Mouse (Mus musculus) hindbrain, embryonic 15.5 days (tissue): ENCODE data around the gene Zfp369. TPM values are rescaled to one million over a fixed set of nuclear protein-coding genes. Genes with fewer than 3 reads are reported as not detected.
"Not testable (repeated sequence)": the region's sequence is repeated elsewhere in the genome, so short reads cannot be mapped to it uniquely, and the experiment has no call there.

Experiments used
- ATAC-seq: fragments of 200-750 bp; cut with Nextera tagmentation; 2 replicates; pipeline ENCODE4 v1.8.0; 2017; ENCODE audit warnings: low read depth, moderate number of reproducible peaks, moderate TSS enrichment; ENCODE audit not compliant: low FRiP score
- H3K27ac ChIP-seq: fragments of 300-500 bp; sonication (generic); replicated peaks from 2 replicates; pipeline ENCODE4 v1.5.1; 2015; ENCODE audit warnings: mild to moderate bottlenecking, inconsistent platforms
- H3K27me3 ChIP-seq: fragments of 300-500 bp; sonication (generic); 2 replicates; pipeline ENCODE4 v1.6.1; 2015; ENCODE audit warnings: control low read depth, inconsistent platforms
- H3K36me3 ChIP-seq: fragments of 300-500 bp; sonication (generic); 2 replicates; pipeline ENCODE4 v1.6.1; 2015; ENCODE audit warnings: control low read depth, inconsistent platforms
- H3K4me1 ChIP-seq: fragments of 300-500 bp; sonication (generic); replicated peaks from 2 replicates; pipeline ENCODE4 v1.6.1; 2015; ENCODE audit warnings: control low read depth, inconsistent platforms
- H3K4me2 ChIP-seq: fragments of 300-500 bp; sonication (generic); 2 replicates; pipeline ENCODE4 v1.6.1; 2015; ENCODE audit warnings: moderate library complexity, mild to moderate bottlenecking, inconsistent platforms
- H3K4me3 ChIP-seq: fragments of 300-500 bp; sonication (generic); 2 replicates; pipeline ENCODE4 v1.5.1; 2015; ENCODE audit warnings: mild to moderate bottlenecking, inconsistent platforms
- H3K9ac ChIP-seq: fragments of 300-500 bp; sonication (generic); 2 replicates; pipeline ENCODE4 v1.6.1; 2015; ENCODE audit warnings: inconsistent platforms
- H3K9me3 ChIP-seq: fragments of 300-500 bp; sonication (generic); 2 replicates; pipeline ENCODE4 v1.6.1; 2016; ENCODE audit warnings: control low read depth, inconsistent platforms
- WGBS: fragments of 180-500 bp; shearing (Covaris S2); methylation state at CpG from one replicate; pipeline ENCODE4 v1.1.7; 2015; 5-methylcytosine and 5-hydroxymethylcytosine counted together
- polyA plus RNA-seq: library from polyadenylated mRNA; unstranded; fragments of >200 nt; fragmentation: Nextera tagmentation; extraction: Ambion mirVana; gene quantifications from 2 replicates; pipeline ENCODE4 v1.2.1, GENCODE M21; 2015

Zfp369 gene
- polyA plus RNA-seq, 1 experiment from 2014 or later, result 14.1 TPM

DNA sequence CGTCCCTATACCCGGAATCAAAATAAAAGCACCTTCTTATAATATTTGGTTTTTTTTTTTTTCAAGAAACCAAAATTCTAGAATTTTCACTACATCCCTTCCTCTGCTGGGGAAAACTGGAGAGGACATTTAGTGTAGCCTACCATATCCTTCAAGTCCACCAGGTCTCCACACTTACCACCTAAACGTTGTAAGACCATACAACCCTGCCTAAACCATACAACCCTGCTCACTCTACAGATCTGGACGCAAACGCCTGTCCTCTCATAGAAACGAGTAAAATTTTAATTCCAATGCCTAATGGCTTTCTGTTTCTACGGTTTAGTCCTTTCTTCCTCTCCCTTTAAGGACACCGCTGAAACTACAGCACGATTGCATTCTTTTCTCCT lies 626 bp upstream of the Zfp369 start:
- WGBS, result 13% methylated on average over 9 of the region's 9 CpGs
- H3K27me3 ChIP-seq, result no peaks in the 10 kb centered on the region
- H3K36me3 ChIP-seq, result peaks cover 42% of the 10 kb centered on the region
- peaks cover 16% of the 10 kb centered on the region for H3K4me1 ChIP-seq
- peak overlapping the region; percentile 90 for H3K27ac ChIP-seq
- peak overlapping the region; percentile 61 for H3K9ac ChIP-seq
- H3K4me2 ChIP-seq, result peak overlapping the region; percentile 64
- H3K9me3 ChIP-seq, result peaks cover 20% of the 10 kb centered on the region; the same call in 1 of the 2 replicates
- H3K4me3 ChIP-seq, result peak overlapping the region; percentile 56
- ATAC-seq, result peak; percentile 66

DNA sequence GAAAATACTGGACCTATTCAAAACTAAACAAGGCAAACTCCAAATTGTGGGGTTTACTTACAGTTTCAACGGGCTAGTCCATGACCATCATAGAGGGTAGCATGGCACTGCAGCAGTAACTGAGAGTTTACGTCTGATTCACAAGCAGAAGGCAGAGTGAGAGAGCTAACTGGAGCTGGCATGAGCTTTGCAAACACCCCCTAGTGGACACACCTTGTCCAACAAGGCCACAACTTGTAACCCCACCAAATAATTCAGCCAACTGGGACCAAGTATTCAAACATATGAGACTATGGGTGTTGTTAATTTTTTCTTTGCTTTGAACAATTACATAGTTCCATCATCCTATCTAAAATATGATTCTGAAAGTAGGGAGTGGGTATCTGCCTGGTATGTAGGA lies 8.2 kb downstream of the Zfp369 start:
- H3K27me3 ChIP-seq, result no peaks in the 10 kb centered on the region
- no peak overlapping the region for H3K4me3 ChIP-seq
- no peaks in the 10 kb centered on the region for H3K4me1 ChIP-seq
- 100% methylated on average over 2 of the region's 2 CpGs for WGBS
- H3K9me3 ChIP-seq, result peaks cover 66% of the 10 kb centered on the region
- no peak for ATAC-seq
- no peak overlapping the region for H3K4me2 ChIP-seq
- no peak overlapping the region for H3K27ac ChIP-seq
- peaks cover 83% of the 10 kb centered on the region for H3K36me3 ChIP-seq
- no peak overlapping the region for H3K9ac ChIP-seq

DNA sequence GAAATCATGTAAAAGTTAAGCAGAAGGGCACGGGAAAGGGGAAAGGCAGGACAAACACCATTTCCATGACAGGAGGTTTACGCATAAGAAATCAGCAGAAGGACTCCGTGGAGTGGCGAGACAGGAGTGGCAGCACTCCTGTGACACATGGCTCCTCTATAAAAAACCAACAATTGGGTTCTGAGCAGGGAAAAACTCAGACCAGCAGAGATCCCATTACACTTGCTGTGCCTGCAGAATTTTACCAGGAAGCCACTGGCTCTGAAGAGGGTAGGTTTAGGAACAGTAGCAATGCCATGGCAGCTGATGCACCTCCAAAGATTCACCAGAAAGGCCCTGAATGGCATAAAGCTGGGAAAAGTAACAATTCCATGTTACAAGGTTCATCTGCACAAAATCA lies 17.7 kb downstream of the Zfp369 start:
- Histone ChIP-seq H3K9ac (no peak overlapping the region), H3K4me1 (no peaks in the 10 kb centered on the region), H3K4me3 (no peak overlapping the region), H3K4me2 (no peak overlapping the region), H3K36me3 (peaks cover 84% of the 10 kb centered on the region), H3K27me3 (no peaks in the 10 kb centered on the region), H3K27ac (no peak overlapping the region), H3K9me3 (peaks cover 73% of the 10 kb centered on the region)
- WGBS, result 100% methylated on average over 4 of the region's 4 CpGs
- ATAC-seq, result no peak

- not testable (repeated sequence) for H3K4me1 ChIP-seq, ATAC-seq, H3K27me3 ChIP-seq, H3K36me3 ChIP-seq, H3K9ac ChIP-seq, H3K27ac ChIP-seq
- Histone ChIP-seq H3K9me3 (peaks cover 13% of the 10 kb centered on the region), H3K4me3 (peak overlapping the region; percentile 34), H3K4me2 (peak overlapping the region; percentile 53)
- 40% methylated on average over 12 of the region's 12 CpGs for WGBS
Observed at GRCm38 (mm10) chr13:65310849-65311248, 32.2 kb downstream of the Zfp369 start.

GRCm38 (mm10) chr13:65311311-65311755 lies 32.7 kb downstream of the Zfp369 start:
- Histone ChIP-seq H3K36me3 (no peaks in the 10 kb centered on the region), H3K4me2 (peak overlapping the region; percentile 53), H3K27me3 (no peaks in the 10 kb centered on the region), H3K9ac (no peak overlapping the region), H3K9me3 (peaks cover 13% of the 10 kb centered on the region), H3K27ac (no peak overlapping the region), H3K4me3 (peak overlapping the region; percentile 34), H3K4me1 (no peaks in the 10 kb centered on the region)
- WGBS, result 40% methylated on average over 20 of the region's 27 CpGs
- peak; percentile 72 for ATAC-seq

DNA sequence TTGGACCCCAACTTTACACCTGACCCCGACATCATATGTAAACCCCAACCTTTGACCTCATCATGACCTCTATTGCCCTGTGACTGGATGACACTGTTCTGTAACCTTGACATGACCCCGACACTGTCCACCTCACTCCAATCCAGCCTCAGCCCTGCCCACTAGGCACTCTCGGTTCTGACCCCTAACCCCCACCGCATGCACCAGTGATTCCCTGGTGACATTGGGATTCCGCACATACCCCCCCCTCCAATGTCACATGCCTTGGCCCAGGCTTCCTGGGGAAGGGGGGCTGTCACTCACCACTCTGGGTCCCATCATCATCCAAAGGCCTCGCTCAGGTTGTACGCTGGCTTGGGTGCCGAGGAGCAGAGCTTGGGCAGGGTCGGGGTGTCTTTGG lies 33.2 kb downstream of the Zfp369 start:
- no peak overlapping the region for H3K27ac ChIP-seq
- H3K4me1 ChIP-seq, result no peaks in the 10 kb centered on the region
- H3K27me3 ChIP-seq, result no peaks in the 10 kb centered on the region
- WGBS, result 94% methylated on average over 9 of the region's 9 CpGs
- no peak overlapping the region for H3K4me2 ChIP-seq
- ATAC-seq, result no peak
- H3K4me3 ChIP-seq, result 0 out of 2 replicates have a peak overlapping the region, but pooled peaks have one; percentile 34
- peaks cover 11% of the 10 kb centered on the region for H3K9me3 ChIP-seq
- no peak overlapping the region for H3K9ac ChIP-seq
- no peaks in the 10 kb centered on the region for H3K36me3 ChIP-seq

DNA sequence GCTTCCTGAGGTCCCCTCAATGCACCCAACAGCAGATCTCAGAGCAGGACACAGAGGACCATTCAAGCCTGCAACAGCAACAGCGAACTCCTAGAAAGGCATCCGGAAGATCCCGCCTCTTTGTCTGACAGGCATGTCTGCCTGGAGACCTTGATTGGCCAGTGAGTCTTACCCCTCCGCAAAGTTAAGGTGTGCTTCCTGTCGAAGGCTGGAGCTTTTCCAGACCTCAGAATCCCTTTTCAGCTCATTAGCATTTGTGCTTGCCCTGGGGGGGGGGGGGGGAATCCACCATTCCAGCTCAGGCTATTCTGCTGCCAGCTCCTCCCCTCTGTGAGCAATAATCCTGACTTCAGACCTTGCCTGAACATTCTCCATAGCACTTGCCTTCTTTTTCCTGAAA lies 69.9 kb downstream of the Zfp369 start:
- not testable (repeated sequence) for H3K27ac ChIP-seq, H3K9me3 ChIP-seq, H3K9ac ChIP-seq, H3K27me3 ChIP-seq, H3K4me3 ChIP-seq, H3K36me3 ChIP-seq, H3K4me2 ChIP-seq, ATAC-seq, H3K4me1 ChIP-seq
- WGBS, result 56% methylated on average over 5 of the region's 5 CpGs

GRCm38 (mm10) chr13:65351768-65352167 lies 73.2 kb downstream of the Zfp369 start:
- Histone ChIP-seq H3K4me3 (peak overlapping the region; percentile 21), H3K4me2 (peak overlapping the region; percentile 43)
- H3K27ac ChIP-seq, H3K9ac ChIP-seq, H3K9me3 ChIP-seq, ATAC-seq, H3K4me1 ChIP-seq, H3K36me3 ChIP-seq, H3K27me3 ChIP-seq: not testable (repeated sequence)
- WGBS, result 10% methylated on average over 33 of the region's 33 CpGs

Other genes starting within 250 kb of the Zfp369 start
- gene Spata31d1c, start 245.8 kb upstream of the Zfp369 start, polyA plus RNA-seq, result not detected in 2 replicates
- gene Prss47, start 226.1 kb upstream of the Zfp369 start, polyA plus RNA-seq, result not detected in 2 replicates
- gene Mfsd14b, start 165.8 kb upstream of the Zfp369 start, polyA plus RNA-seq, result 31.1 and 32.9 TPM in 2 replicates
- not detected in 2 replicates for gene Olfr465-ps1, start 140.7 kb upstream of the Zfp369 start, polyA plus RNA-seq
- gene Olfr466, start 128.6 kb upstream of the Zfp369 start, polyA plus RNA-seq, result not detected in 2 replicates
- gene Nlrp4f, start 72.8 kb upstream of the Zfp369 start, polyA plus RNA-seq, result 0.16 TPM in 1 of 2 replicates, not detected in the other
- gene Gm10775, start 19.3 kb upstream of the Zfp369 start, polyA plus RNA-seq, result 0.25 and 0.26 TPM in 2 replicates
- not detected in 2 replicates for gene Gm10139, start 233.9 kb downstream of the Zfp369 start, polyA plus RNA-seq